ENCODE assay signal across 8 mouse cellular contexts in the genomic region with DNA sequence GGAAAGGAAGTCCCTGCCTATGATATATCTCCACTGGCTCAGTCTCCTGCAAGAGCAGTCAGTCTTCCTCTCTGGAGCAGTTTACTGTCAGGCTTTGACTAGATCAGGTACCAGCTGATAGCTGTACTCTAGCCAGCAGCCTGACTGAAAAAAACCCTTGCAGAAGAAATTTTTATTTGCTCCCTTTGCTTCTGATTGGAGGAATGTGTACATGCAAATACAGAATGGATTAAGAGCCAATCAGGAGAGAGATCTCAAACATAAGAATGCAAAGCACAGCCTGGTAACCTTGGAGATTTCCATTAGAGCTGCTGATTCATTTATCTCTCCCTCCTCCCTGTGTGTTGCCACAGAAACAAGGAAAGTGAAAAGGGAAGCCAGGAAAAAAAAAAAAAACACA.
A peak's percentile ranks its signal among the peaks of the same experiment; 100 is the strongest.
DNase-seq lines count a peak whose midpoint lies in the region; ATAC-seq and TF ChIP-seq lines count a peak whose summit lies in the region.

No protein-coding gene starts in this region.

- DNase-seq in stomach, postnatal 0 days (ENCODE audit: low spot score): no peak
- DNase-seq in layer of hippocampus, adult 9-10 months (ENCODE audit: low spot score): peak; percentile 58
- DNase-seq in retina, embryonic 14.5 days (ENCODE audit: low spot score): peak; percentile 19
- DNase-seq in heart, adult 18-20 months: no peak
- no peak for DNase-seq in lung, postnatal 10 days

- H3K9me3 ChIP-seq in stomach, embryonic 14.5 days (ENCODE audit: control insufficient read depth, low read depth, low read length): no peaks in the 10 kb centered on the region
- H3K9me3 ChIP-seq in stomach, postnatal 0 days (ENCODE audit: control insufficient read depth, low read length): no peaks in the 10 kb centered on the region

- no peak for TF ChIP-seq CTCF in stomach, postnatal 0 days (IDR thresholded peaks at IDR 0.05; ENCODE audit: low read depth)
- TF ChIP-seq CTCF in embryonic fibroblast, embryonic 13.5 days (IDR thresholded peaks at IDR 0.05; ENCODE audit: borderline replicate concordance, insufficient read depth, low read length): no peak

- no peak overlapping the region for H3K27ac ChIP-seq in stomach, embryonic 14.5 days (ENCODE audit: low read length)
- no peak overlapping the region for H3K27ac ChIP-seq in stomach, postnatal 0 days (replicated peaks)
- peak overlapping the region; percentile 11; the same call in 1 of the 2 replicates for H3K27ac ChIP-seq in embryonic fibroblast, embryonic 13.5 days (ENCODE audit: insufficient read depth, low read length)

- ATAC-seq in stomach, embryonic 14.5 days (ENCODE audit: insufficient number of reproducible peaks, insufficient read depth, low FRiP score, low read depth): peak; percentile 67; the same call in 1 of the 2 replicates
- no peak for ATAC-seq in stomach, postnatal 0 days (ENCODE audit: low FRiP score, low TSS enrichment)
- no peak for ATAC-seq in granulocyte monocyte progenitor cell, adult 5-6 weeks (replicated peaks; ENCODE audit: poor library complexity, severe bottlenecking)

- H3K4me3 ChIP-seq in stomach, embryonic 14.5 days (ENCODE audit: low read depth, low read length): no peak overlapping the region
- no peak overlapping the region for H3K4me3 ChIP-seq in stomach, postnatal 0 days (ENCODE audit: low read depth, low read length)
- no peak overlapping the region for H3K4me3 ChIP-seq in embryonic fibroblast, embryonic 13.5 days (ENCODE audit: insufficient read depth, low read length)

- no peaks in the 10 kb centered on the region for H3K4me1 ChIP-seq in stomach, embryonic 14.5 days (ENCODE audit: control insufficient read depth, insufficient read depth, low read length)
- no peaks in the 10 kb centered on the region for H3K4me1 ChIP-seq in stomach, postnatal 0 days (replicated peaks; ENCODE audit: control insufficient read depth, insufficient read depth)
- H3K4me1 ChIP-seq in embryonic fibroblast, embryonic 13.5 days (ENCODE audit: control insufficient read depth, insufficient read depth, low read length): no peaks in the 10 kb centered on the region

- H3K27me3 ChIP-seq in stomach, embryonic 14.5 days (ENCODE audit: control insufficient read depth, insufficient read depth, low read length): no peaks in the 10 kb centered on the region
- H3K27me3 ChIP-seq in stomach, postnatal 0 days (ENCODE audit: control insufficient read depth, insufficient read depth, low read length): no peaks in the 10 kb centered on the region

- no peak overlapping the region for H3K4me2 ChIP-seq in stomach, embryonic 14.5 days (replicated peaks; ENCODE audit: low read depth, low read length)
- H3K4me2 ChIP-seq in stomach, postnatal 0 days (replicated peaks; ENCODE audit: low read depth): no peak overlapping the region

- no peak overlapping the region for H3K9ac ChIP-seq in stomach, embryonic 14.5 days (replicated peaks; ENCODE audit: low read depth, low read length)
- no peak overlapping the region for H3K9ac ChIP-seq in stomach, postnatal 0 days (ENCODE audit: low read length)

- no peaks in the 10 kb centered on the region for H3K36me3 ChIP-seq in stomach, embryonic 14.5 days (ENCODE audit: control insufficient read depth, insufficient read depth, low read length)
- H3K36me3 ChIP-seq in stomach, postnatal 0 days (ENCODE audit: control insufficient read depth, insufficient read depth, low read length): no peaks in the 10 kb centered on the region

- no peak for TF ChIP-seq EP300 in stomach, postnatal 0 days (optimal IDR thresholded peaks at IDR 0.05)

- no peak for TF ChIP-seq POLR2A in embryonic fibroblast, embryonic 13.5 days (IDR thresholded peaks at IDR 0.05; ENCODE audit: low read depth, low read length)

Comparison
In these comparisons a context has a peak if more than half of its experiments do, and no peak if none do; other contexts are left out.
1. DNase-seq: peak in layer of hippocampus, adult 9-10 months (single experiment) and retina, embryonic 14.5 days (single experiment); none in stomach, postnatal 0 days (single experiment), heart, adult 18-20 months (0 of 2) and lung, postnatal 10 days (single experiment).